Mouse (Mus musculus) small intestine, adult 2 months (tissue): Measurements from ENCODE around the gene Tomm40l.

Experiments used
- CTCF ChIP-seq: fragments of 200-500 bp; IDR thresholded peaks from 2 replicates; pipeline ENCODE4 v1.5.1; 2012; ENCODE audit warnings: low read depth, mild to moderate bottlenecking, control low read depth, inconsistent platforms, low read length, moderate library complexity, mixed read lengths; ENCODE audit not compliant: insufficient replicate concordance, insufficient read length; ENCODE audit errors: extremely low read depth
- POLR2A ChIP-seq: fragments of 200-500 bp; IDR thresholded peaks from 2 replicates; pipeline ENCODE4 v1.6.1; 2012; ENCODE audit warnings: low read depth, mild to moderate bottlenecking, control low read depth, inconsistent platforms, low read length, moderate library complexity

DNA sequence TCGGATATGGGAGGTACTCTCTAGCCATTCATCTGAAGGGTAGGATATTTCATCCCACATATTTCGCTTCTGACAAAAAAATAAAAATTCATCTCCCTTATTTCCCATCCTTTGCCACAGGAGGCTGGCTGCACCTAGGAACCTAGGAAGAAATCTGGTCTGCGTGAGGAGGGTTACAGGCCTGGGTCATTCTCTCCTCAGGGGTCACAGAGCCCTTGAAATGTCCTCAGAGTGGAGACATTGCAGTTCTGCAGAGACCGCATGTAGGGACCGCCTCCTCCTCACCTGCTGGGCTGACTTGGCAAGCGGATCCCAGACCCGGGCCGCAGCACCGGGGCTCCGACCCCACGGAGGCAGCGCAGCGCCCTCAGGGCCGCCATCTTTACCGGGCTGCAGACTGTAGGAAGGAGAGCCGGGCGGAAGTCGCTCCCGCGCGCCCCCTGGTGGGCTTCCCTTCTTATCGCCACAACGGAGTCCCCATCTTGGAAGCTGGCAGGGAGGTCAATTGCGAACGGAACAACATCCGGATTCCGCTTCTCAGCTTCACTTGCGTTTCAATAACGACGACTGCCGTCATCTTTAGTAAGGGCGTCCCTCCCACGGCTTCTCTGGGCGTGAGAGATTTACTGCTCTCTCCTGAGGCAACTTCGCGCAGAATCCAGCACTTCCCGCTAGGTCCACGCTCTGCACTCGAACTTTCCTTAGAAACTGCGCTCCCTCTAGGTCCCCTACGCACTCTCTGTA is 24.6 kb upstream of the Tomm40l start:
- peak; percentile 92 for TF ChIP-seq CTCF
- TF ChIP-seq POLR2A, result peak; percentile 65
